Mouse (Mus musculus) lung, adult 2 months (tissue): ENCODE data around the gene Glrx5. TPM values are rescaled to one million over a fixed set of nuclear protein-coding genes. Genes with fewer than 3 reads are reported as not detected.

Experiments used
- DNase-seq: peaks from one replicate; pipeline ENCODE4 v3.0.0; 2022
- H3K4me1 ChIP-seq: fragments of 200-500 bp; 2 replicates; pipeline ENCODE4 v1.6.1; 2011; ENCODE audit warnings: low read length; ENCODE audit not compliant: control insufficient read depth, insufficient read depth
- H3K4me3 ChIP-seq: fragments of 200-500 bp; replicated peaks from 2 replicates; pipeline ENCODE3; 2011; ENCODE audit warnings: low read depth, mild to moderate bottlenecking, control low read depth, low read length; ENCODE audit errors: extremely low read depth
- CTCF ChIP-seq: fragments of 200-500 bp; IDR thresholded peaks from 2 replicates; pipeline ENCODE4 v1.5.1; 2011; ENCODE audit warnings: mild to moderate bottlenecking, low read length, control low read depth; ENCODE audit not compliant: insufficient read depth
- POLR2A ChIP-seq: fragments of 200-500 bp; IDR thresholded peaks from 2 replicates; pipeline ENCODE4 v1.6.1; 2011; ENCODE audit warnings: low read depth, mild to moderate bottlenecking, control low read depth, low read length, borderline replicate concordance; ENCODE audit errors: extremely low read depth
- WGBS: fragments of 180-500 bp; shearing (Covaris S2); methylation state at CpG from one replicate; pipeline ENCODE4 v1.1.7; 2018; 5-methylcytosine and 5-hydroxymethylcytosine counted together
- polyA plus RNA-seq: library from polyadenylated mRNA; depleted of rRNA; stranded (reverse); fragments of >200 nt; gene quantifications from 2 replicates; pipeline ENCODE4 v1.2.3, GENCODE M21; 2012

Gene Glrx5
- polyA plus RNA-seq, 1 experiment: 43.1 TPM

DNA sequence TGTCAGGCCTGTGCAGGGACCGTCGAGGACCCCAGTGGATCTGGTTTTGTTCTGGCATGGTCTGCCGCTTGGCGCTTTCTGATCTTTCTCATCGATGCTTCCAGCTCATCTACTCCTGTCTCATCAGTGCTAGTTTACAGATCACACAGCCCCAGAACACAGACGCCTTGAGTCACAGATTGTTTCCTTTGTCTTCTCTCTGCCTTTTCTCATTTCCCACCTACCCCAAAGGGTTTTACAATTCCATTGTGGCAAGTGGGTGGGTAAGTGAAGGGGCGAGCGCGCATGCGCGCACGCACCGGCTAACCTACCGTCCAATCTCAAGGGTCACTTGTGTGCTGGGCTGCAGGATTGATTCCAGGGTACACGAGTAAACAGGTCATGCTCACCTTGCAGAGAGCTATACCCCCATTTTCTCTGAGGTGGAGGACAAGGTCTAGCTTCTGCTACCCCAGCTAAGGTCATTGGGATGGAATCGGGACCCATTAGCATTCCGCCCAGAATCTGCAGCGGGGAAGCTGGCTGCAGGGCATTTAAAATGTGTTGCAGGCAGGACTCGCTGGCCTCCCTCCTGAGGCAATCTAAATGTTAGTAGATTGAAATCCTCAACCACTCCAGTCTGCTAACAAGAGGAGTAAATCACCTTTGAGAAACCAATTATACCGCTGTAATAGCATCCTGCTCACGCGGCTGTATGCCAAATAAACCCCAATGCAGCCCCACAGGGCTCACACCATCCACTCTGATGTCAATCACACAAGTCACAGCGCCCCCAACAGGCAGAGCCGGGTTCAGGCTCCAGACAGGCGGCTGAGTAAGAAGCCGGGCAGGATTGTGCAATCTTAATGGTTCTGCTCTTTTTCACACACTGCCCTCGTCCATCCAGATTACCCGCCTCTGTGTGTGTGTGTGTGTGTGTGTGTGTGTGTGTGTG, 31.0 kb downstream of the Glrx5 start:
- 58% methylated on average over 28 of the region's 28 CpGs for WGBS
- no peak overlapping the region for H3K4me3 ChIP-seq
- H3K4me1 ChIP-seq: no peaks in the 10 kb centered on the region
- DNase-seq: no peak
- TF ChIP-seq POLR2A: no peak
- TF ChIP-seq CTCF: no peak

DNA sequence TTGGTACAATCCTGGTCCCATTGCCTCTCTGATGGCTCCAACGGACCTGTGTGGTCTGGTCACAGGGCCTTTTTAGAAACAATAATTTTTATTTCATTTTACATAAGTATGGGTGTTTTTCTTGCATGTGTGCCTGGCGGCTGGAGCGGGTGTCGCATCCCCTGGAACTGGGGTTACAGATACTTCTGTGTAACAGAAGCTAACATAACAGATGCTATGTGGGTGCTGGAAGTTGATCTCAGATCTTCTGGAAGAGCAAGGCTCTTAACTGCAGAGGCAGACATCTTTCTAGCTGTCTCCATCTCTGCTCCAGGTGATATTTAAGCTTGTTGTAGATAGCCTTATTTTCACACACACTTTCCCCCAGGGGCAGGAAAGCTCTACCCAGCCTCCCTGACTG, 31.7 kb downstream of the Glrx5 start:
- 79% methylated on average over 4 of the region's 4 CpGs for WGBS
- Histone ChIP-seq H3K4me3 (no peak overlapping the region), H3K4me1 (no peaks in the 10 kb centered on the region)
- TF ChIP-seq POLR2A: no peak
- no peak for TF ChIP-seq CTCF
- DNase-seq: no peak

DNA sequence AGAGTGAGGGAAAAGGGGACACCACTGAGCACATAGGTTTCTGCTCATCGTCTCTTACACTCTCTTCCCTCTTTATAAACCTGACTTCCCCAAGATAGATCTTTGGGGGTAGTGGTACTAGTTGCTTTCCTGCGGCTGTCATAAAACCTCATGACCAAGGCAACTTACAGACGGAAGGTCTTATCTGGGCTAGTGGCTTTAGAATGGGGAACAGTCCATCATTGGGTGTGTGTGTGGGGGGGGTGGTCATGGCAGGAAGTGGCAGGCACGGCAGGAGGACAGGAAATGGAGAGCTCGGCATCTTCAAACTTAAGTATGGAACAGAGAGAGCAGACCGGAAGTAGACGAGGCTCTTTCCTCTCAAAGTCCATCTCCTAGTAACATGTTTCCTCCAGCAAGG, 32.6 kb downstream of the Glrx5 start:
- TF ChIP-seq CTCF: no peak
- no peak for TF ChIP-seq POLR2A
- Histone ChIP-seq H3K4me3 (no peak overlapping the region), H3K4me1 (no peaks in the 10 kb centered on the region)
- no peak for DNase-seq
- 66% methylated on average over 7 of the region's 7 CpGs for WGBS

- no peak overlapping the region for H3K4me3 ChIP-seq
- no peak for DNase-seq
- TF ChIP-seq CTCF: no peak
- 61% methylated on average over 10 of the region's 10 CpGs for WGBS
- no peaks in the 10 kb centered on the region for H3K4me1 ChIP-seq
Observed at GRCm38 (mm10) chr12:105066523-105066922, 34.0 kb downstream of the Glrx5 start.

DNA sequence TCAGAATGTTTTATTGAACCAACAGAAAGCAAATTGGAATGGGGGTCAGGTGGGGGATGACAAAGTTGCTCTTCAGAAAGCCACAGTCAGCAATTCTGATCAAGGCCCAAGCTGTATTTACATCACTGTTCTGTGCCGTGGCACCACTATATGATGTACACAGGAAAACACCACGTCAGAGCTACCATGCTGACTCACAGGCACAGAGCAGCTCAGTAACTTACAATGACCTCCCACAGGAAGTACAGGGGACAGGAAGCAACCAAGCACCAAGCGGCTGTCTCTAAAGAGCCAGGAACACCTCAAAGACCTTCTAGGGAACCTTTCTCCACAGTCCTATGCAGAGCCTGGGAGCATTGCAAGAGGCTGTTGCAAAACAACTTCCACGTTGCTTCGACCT, 36.4 kb downstream of the Glrx5 start:
- TF ChIP-seq POLR2A (no peak), CTCF (no peak)
- H3K4me3 ChIP-seq: no peak overlapping the region
- 50% methylated on average over 5 of the region's 5 CpGs for WGBS
- DNase-seq: no peak
- H3K4me1 ChIP-seq: no peaks in the 10 kb centered on the region

- TF ChIP-seq CTCF (peak; percentile 68), POLR2A (no peak)
- WGBS: 32% methylated on average over 9 of the region's 9 CpGs
- H3K4me3 ChIP-seq: no peak overlapping the region
- no peak for DNase-seq
- no peaks in the 10 kb centered on the region for H3K4me1 ChIP-seq
Observed at GRCm38 (mm10) chr12:105073708-105074107, 41.2 kb downstream of the Glrx5 start.

DNA sequence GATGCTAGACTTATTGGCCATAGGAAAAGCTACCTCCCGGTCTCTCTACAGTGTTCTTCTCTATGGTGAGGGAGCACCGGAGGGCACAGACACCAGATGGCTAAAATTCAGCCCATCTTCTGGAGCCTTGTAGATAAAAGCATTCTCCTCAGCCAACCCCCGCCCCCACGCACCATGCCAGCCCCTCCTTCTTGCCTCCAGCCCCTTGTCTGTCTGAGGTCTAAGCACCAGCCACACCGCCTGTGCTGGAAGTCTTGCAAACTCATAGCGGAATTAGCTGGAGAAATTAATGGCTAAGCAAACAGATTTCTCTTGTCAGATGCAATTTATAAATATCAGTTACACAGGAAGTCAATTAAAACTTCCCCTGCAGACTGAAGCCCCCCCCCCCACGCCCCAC, 43.0 kb downstream of the Glrx5 start:
- WGBS: 34% methylated on average over 7 of the region's 7 CpGs
- no peak overlapping the region for H3K4me3 ChIP-seq
- no peak for DNase-seq
- H3K4me1 ChIP-seq: no peaks in the 10 kb centered on the region
- no peak for TF ChIP-seq POLR2A
- TF ChIP-seq CTCF: no peak

- TF ChIP-seq CTCF (no peak), POLR2A (no peak)
- 74% methylated on average over 3 of the region's 3 CpGs for WGBS
- no peak overlapping the region for H3K4me3 ChIP-seq
- H3K4me1 ChIP-seq: no peaks in the 10 kb centered on the region
- DNase-seq: no peak
Observed at GRCm38 (mm10) chr12:105076511-105076910, 44.0 kb downstream of the Glrx5 start.

GRCm38 (mm10) chr12:105077232-105077631, 44.7 kb downstream of the Glrx5 start:
- TF ChIP-seq POLR2A (no peak), CTCF (no peak)
- no peaks in the 10 kb centered on the region for H3K4me1 ChIP-seq
- DNase-seq: no peak
- 81% methylated on average over 2 of the region's 2 CpGs for WGBS
- no peak overlapping the region for H3K4me3 ChIP-seq

- no peak for TF ChIP-seq CTCF
- TF ChIP-seq POLR2A: no peak
- no peak overlapping the region for H3K4me3 ChIP-seq
- H3K4me1 ChIP-seq: no peaks in the 10 kb centered on the region
- 53% methylated on average over 5 of the region's 5 CpGs for WGBS
- no peak for DNase-seq
Observed at GRCm38 (mm10) chr12:105084171-105084570, 51.7 kb downstream of the Glrx5 start.

GRCm38 (mm10) chr12:105084816-105085215, 52.3 kb downstream of the Glrx5 start:
- 77% methylated on average over 6 of the region's 6 CpGs for WGBS

More at GRCm38 (mm10) chr12:105084816-105085215, 52.3 kb downstream of the Glrx5 start:
- Histone ChIP-seq H3K4me1 (no peaks in the 10 kb centered on the region), H3K4me3 (no peak overlapping the region)
- TF ChIP-seq CTCF (no peak), POLR2A (no peak)
- no peak for DNase-seq
